Mouse (Mus musculus) liver, embryonic 14.5 days (tissue): ENCODE results near the gene Pithd1.

Experiments used
- CTCF ChIP-seq: IDR thresholded peaks from 2 replicates; pipeline ENCODE4 v1.5.1; 2016; ENCODE audit warnings: antibody characterized with exemption, low read depth, control low read depth
- EP300 ChIP-seq: IDR thresholded peaks from 2 replicates; pipeline ENCODE4 v1.6.1; 2016; ENCODE audit warnings: antibody characterized with exemption, low read depth

DNA sequence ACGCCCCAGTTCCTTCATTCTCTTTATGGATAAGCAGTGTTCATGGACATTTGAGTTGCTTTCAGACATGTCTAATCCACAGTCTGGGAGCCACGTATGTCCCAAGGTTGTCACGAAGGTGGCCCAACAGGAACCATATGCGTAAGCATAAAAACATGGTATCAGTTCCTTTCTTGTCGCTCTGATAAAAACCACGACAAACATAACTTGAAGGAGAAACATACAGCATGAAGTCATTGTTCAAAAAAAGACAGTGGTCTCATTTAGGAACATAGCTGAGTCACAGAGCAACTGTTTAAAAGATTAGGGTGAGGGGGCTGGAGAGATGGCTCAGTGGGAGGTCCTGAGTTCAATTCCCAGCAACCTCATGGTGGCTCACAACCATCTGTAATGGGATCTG lies 44.9 kb downstream of the Pithd1 start:
- TF ChIP-seq CTCF (no peak), EP300 (no peak)
